Mouse (Mus musculus): ENCODE measurements around the gene Uba6.

Uba6 gene

GRCm38 (mm10) chr5:86078720-86079334, 93.8 kb downstream of the Uba6 start:
- no peak for DNase-seq (ENCODE audit: inconsistent age in 2 of 2, low spot score in 1 of 2)

DNA sequence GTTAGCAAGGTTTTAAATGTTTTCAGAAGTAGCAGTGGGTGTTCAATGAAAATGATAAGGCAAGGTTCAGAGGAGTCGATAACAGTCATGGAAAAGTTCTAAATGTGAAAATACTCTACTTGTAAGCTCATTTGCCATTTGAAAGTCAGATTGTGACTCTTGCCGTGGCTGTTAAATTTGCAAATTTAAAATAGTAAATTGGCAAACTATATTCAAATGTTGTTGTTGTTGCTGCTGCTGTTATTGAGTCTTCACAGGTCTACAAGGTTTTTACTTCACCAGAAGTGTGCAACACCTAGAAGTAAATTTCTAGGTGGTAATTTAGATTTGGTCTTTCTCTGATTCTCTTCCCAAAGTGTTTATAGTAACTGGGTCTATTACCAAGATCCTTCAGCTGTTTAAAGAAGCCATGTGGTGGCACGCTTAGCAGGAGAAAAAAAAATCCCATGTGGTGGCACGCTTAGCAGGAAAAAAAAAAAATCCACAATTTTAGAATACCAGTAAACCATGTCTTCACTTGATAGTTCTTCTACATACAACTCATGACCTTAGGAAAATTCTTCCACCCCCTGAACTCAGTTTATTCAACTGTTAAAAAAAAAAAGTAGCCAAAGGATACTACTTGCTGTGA, 99.7 kb downstream of the Uba6 start:
- no peak for DNase-seq (ENCODE audit: inconsistent age in 2 of 2, low spot score in 1 of 2)

DNA sequence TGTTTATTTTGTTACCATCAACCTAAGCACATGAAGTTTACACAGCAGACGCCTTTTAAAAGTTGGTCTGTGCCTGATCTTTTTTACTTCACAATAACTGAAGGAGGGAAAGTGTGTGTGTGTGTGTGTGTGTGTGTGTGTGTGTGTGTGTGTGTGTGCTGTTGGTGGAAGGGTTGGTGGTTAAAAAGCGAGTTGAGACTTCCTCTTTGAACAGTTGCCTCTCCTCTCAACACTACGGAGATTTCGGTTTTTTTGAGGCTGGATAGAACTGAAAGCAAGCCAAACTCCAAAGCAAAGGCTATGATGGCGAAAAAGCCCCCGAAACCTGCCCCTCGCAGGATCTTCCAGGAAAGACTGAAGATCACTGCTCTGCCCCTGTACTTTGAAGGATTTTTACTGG, 101.1 kb downstream of the Uba6 start, which contains the start of gene Stap1:
Gene Stap1 (plus strand): TSS at position 209 of the 400 bp plus-strand sequence.
- peak in 1 of 2 experiments; percentile 34 for DNase-seq (ENCODE audit: inconsistent age in 2 of 2, low spot score in 1 of 2)

- DNase-seq (ENCODE audit: inconsistent age in 2 of 2, low spot score in 1 of 2): no peak
Observed at GRCm38 (mm10) chr5:86069121-86069520, 103.5 kb downstream of the Uba6 start.

- peak; percentile 42 to 69 for DNase-seq (ENCODE audit: inconsistent age in 2 of 2, low spot score in 1 of 2)
Observed at GRCm38 (mm10) chr5:86068451-86068850, 104.2 kb downstream of the Uba6 start.

GRCm38 (mm10) chr5:86066551-86066929, 106.1 kb downstream of the Uba6 start:
- DNase-seq (ENCODE audit: inconsistent age in 2 of 2, low spot score in 1 of 2): peak; percentile 91 to 97

- DNase-seq (ENCODE audit: inconsistent age in 2 of 2, low spot score in 1 of 2): no peak
Observed at GRCm38 (mm10) chr5:86065876-86066550, 106.6 kb downstream of the Uba6 start.

GRCm38 (mm10) chr5:86065101-86065875, 107.3 kb downstream of the Uba6 start, which contains the start of gene Cenpc1:
Gene Cenpc1 (minus strand): TSS chr5:86065583.
- DNase-seq (ENCODE audit: inconsistent age in 2 of 2, low spot score in 1 of 2): peak; percentile 98 to 99

GRCm38 (mm10) chr5:86063501-86063900, 109.1 kb downstream of the Uba6 start:
- no peak for DNase-seq (ENCODE audit: inconsistent age in 2 of 2, low spot score in 1 of 2)

Measured in adrenal gland, adult (tissue).